Mouse (Mus musculus) embryonic facial prominence, embryonic 11.5 days (tissue): Measurements from ENCODE around the gene Rec114. TPM values are rescaled to one million over a fixed set of nuclear protein-coding genes. Genes with fewer than 3 reads are reported as not detected.
A peak's percentile ranks its signal among the peaks of the same experiment; 100 is the strongest.

Source experiments
- ATAC-seq: fragments of 200-750 bp; cut with Nextera tagmentation; replicated peaks from 2 replicates; pipeline ENCODE4 v1.8.0; 2017; ENCODE audit warnings: low read depth; ENCODE audit not compliant: insufficient number of reproducible peaks, low FRiP score, low TSS enrichment
- DNase-seq: peaks from one replicate; pipeline ENCODE4 v3.0.0-alpha.2; 2015; ENCODE audit warnings: low spot score
- H3K27ac ChIP-seq: fragments of 300-500 bp; sonication (generic); replicated peaks from 2 replicates; pipeline ENCODE4 v1.5.1; 2014; ENCODE audit warnings: mild to moderate bottlenecking, low read depth, low read length, control low read depth
- H3K27me3 ChIP-seq: fragments of 300-500 bp; sonication (generic); 2 replicates; pipeline ENCODE4 v1.6.1; 2014; ENCODE audit warnings: mild to moderate bottlenecking, low read length, moderate library complexity, mixed read lengths; ENCODE audit not compliant: control insufficient read depth, insufficient read depth
- H3K36me3 ChIP-seq: fragments of 300-500 bp; sonication (generic); replicated peaks from 2 replicates; pipeline ENCODE4 v1.6.1; 2014; ENCODE audit warnings: low read depth, mild to moderate bottlenecking, low read length, moderate library complexity, mixed read lengths; ENCODE audit not compliant: control insufficient read depth, insufficient read depth
- H3K4me1 ChIP-seq: fragments of 300-500 bp; sonication (generic); 2 replicates; pipeline ENCODE4 v1.6.1; 2014; ENCODE audit warnings: low read length, mixed read lengths; ENCODE audit not compliant: control insufficient read depth, insufficient read depth
- H3K4me2 ChIP-seq: fragments of 300-500 bp; sonication (generic); 2 replicates; pipeline ENCODE4 v1.6.1; 2014; ENCODE audit warnings: low read depth, mild to moderate bottlenecking, control low read depth, low read length, moderate library complexity
- H3K4me3 ChIP-seq: fragments of 300-500 bp; sonication (generic); 2 replicates; pipeline ENCODE4 v1.5.1; 2014; ENCODE audit warnings: low read depth, low read length, control low read depth
- H3K9ac ChIP-seq: fragments of 300-500 bp; sonication (generic); replicated peaks from 2 replicates; pipeline ENCODE4 v1.6.1; 2014; ENCODE audit warnings: mild to moderate bottlenecking, control low read depth, low read length
- H3K9me3 ChIP-seq: fragments of 300-500 bp; sonication (generic); replicated peaks from 2 replicates; pipeline ENCODE4 v1.6.1; 2016; ENCODE audit warnings: mild to moderate bottlenecking, low read length, inconsistent platforms, mixed read lengths; ENCODE audit not compliant: control insufficient read depth
- WGBS: fragments of 180-500 bp; shearing (Covaris S2); extraction: QIAGEN DNeasy Blood & Tissue Kit; methylation state at CpG from one replicate; pipeline ENCODE4 v1.1.7; 2014; 5-methylcytosine and 5-hydroxymethylcytosine counted together
- polyA plus RNA-seq: library from polyadenylated mRNA; unstranded; fragments of >200 nt; fragmentation: Nextera tagmentation; extraction: Ambion mirVana; gene quantifications from 2 replicates; pipeline ENCODE4 v1.2.1, GENCODE M21; 2014

The Rec114 gene
- polyA plus RNA-seq: 1.9 and 2.0 TPM in 2 replicates

- Histone ChIP-seq H3K4me3 (no peak within 1 kb of the TSS), H3K27ac (no peak within 1 kb of the TSS), H3K9ac (no peak within 1 kb of the TSS), H3K4me1 (no peaks in the 10 kb centered on the region), H3K27me3 (no peaks in the 10 kb centered on the region), H3K36me3 (no peaks in the 10 kb centered on the region), H3K9me3 (no peaks in the 10 kb centered on the region), H3K4me2 (no peak within 1 kb of the TSS)
- 92% methylated on average over 3 of the region's 3 CpGs for WGBS
- no peak for ATAC-seq
- no peak for DNase-seq
These were observed at the start of gene Rec114 for GRCm38 (mm10) chr9:58743702-58744248. TSS of gene Rec114 (minus strand) at chr9:58743964.

GRCm38 (mm10) chr9:58789476-58789875 is 45.7 kb upstream of the Rec114 start:
- Histone ChIP-seq H3K27ac (no peak overlapping the region), H3K4me1 (no peaks in the 10 kb centered on the region), H3K9me3 (no peaks in the 10 kb centered on the region), H3K36me3 (no peaks in the 10 kb centered on the region), H3K27me3 (no peaks in the 10 kb centered on the region), H3K4me2 (no peak overlapping the region), H3K4me3 (no peak overlapping the region), H3K9ac (no peak overlapping the region)
- DNase-seq: no peak
- ATAC-seq: no peak
- WGBS: 89% methylated on average over 3 of the region's 3 CpGs

- no peak overlapping the region for H3K9ac ChIP-seq
- no peak overlapping the region for H3K4me2 ChIP-seq
- no peaks in the 10 kb centered on the region for H3K27me3 ChIP-seq
- no peaks in the 10 kb centered on the region for H3K9me3 ChIP-seq
- no peaks in the 10 kb centered on the region for H3K36me3 ChIP-seq
- DNase-seq (no peak), ATAC-seq (no peak)
- H3K27ac ChIP-seq: no peak overlapping the region
- H3K4me3 ChIP-seq: no peak overlapping the region
- H3K4me1 ChIP-seq: no peaks in the 10 kb centered on the region
- WGBS: 18% methylated on average over 2 of the region's 2 CpGs
These were observed 31.6 kb upstream of the Rec114 start for GRCm38 (mm10) chr9:58775363-58775762.

- Histone ChIP-seq H3K4me3 (no peak overlapping the region), H3K27me3 (no peaks in the 10 kb centered on the region), H3K4me2 (no peak overlapping the region), H3K9me3 (no peaks in the 10 kb centered on the region), H3K36me3 (no peaks in the 10 kb centered on the region), H3K27ac (no peak overlapping the region), H3K4me1 (no peaks in the 10 kb centered on the region), H3K9ac (no peak overlapping the region)
- WGBS: 50% methylated on average over 3 of the region's 3 CpGs
- no peak for ATAC-seq
- DNase-seq: no peak
These were observed 31.0 kb upstream of the Rec114 start for GRCm38 (mm10) chr9:58774761-58775160.

- Histone ChIP-seq H3K4me2 (no peak overlapping the region), H3K9ac (no peak overlapping the region)
- ATAC-seq: no peak
These were observed 26.2 kb upstream of the Rec114 start for GRCm38 (mm10) chr9:58769943-58770342.

GRCm38 (mm10) chr9:58766959-58767955 is 23.5 kb upstream of the Rec114 start:
- Histone ChIP-seq H3K9me3 (no peaks in the 10 kb centered on the region), H3K4me2 (no peak overlapping the region), H3K27me3 (no peaks in the 10 kb centered on the region), H3K4me3 (no peak overlapping the region), H3K4me1 (no peaks in the 10 kb centered on the region), H3K27ac (no peak overlapping the region), H3K9ac (no peak overlapping the region), H3K36me3 (no peaks in the 10 kb centered on the region)
- WGBS: 81% methylated on average over 17 of the region's 17 CpGs
- ATAC-seq (peak; percentile 98), DNase-seq (peak; percentile 3)

More at GRCm38 (mm10) chr9:58769943-58770342, 26.2 kb upstream of the Rec114 start:
- H3K4me1 ChIP-seq: no peaks in the 10 kb centered on the region
- no peak overlapping the region for H3K27ac ChIP-seq
- no peaks in the 10 kb centered on the region for H3K27me3 ChIP-seq
- H3K4me3 ChIP-seq: no peak overlapping the region
- H3K36me3 ChIP-seq: no peaks in the 10 kb centered on the region
- DNase-seq: no peak
- H3K9me3 ChIP-seq: no peaks in the 10 kb centered on the region
- 59% methylated on average over 12 of the region's 12 CpGs for WGBS

GRCm38 (mm10) chr9:58764354-58764753 is 20.6 kb upstream of the Rec114 start:
- no peaks in the 10 kb centered on the region for H3K36me3 ChIP-seq
- H3K4me1 ChIP-seq: no peaks in the 10 kb centered on the region
- DNase-seq: no peak
- no peak overlapping the region for H3K9ac ChIP-seq
- 85% methylated on average over 5 of the region's 5 CpGs for WGBS
- H3K27me3 ChIP-seq: no peaks in the 10 kb centered on the region
- no peak overlapping the region for H3K4me3 ChIP-seq
- H3K4me2 ChIP-seq: no peak overlapping the region
- H3K9me3 ChIP-seq: no peaks in the 10 kb centered on the region
- H3K27ac ChIP-seq: no peak overlapping the region
- ATAC-seq: no peak

- no peak overlapping the region for H3K27ac ChIP-seq
- ATAC-seq (no peak), DNase-seq (no peak)
- no peaks in the 10 kb centered on the region for H3K36me3 ChIP-seq
- no peaks in the 10 kb centered on the region for H3K27me3 ChIP-seq
- H3K9me3 ChIP-seq: no peaks in the 10 kb centered on the region
- WGBS: 84% methylated on average over 4 of the region's 4 CpGs
- H3K4me2 ChIP-seq: no peak overlapping the region
- no peak overlapping the region for H3K4me3 ChIP-seq
- no peaks in the 10 kb centered on the region for H3K4me1 ChIP-seq
- no peak overlapping the region for H3K9ac ChIP-seq
These were observed 19.4 kb upstream of the Rec114 start for GRCm38 (mm10) chr9:58763114-58763513.
